Mouse (Mus musculus) testis, adult 2 months (tissue): ENCODE measurements around the gene Ubl4b.

ENCODE experiments used
- CTCF ChIP-seq: fragments of 200-500 bp; IDR thresholded peaks from 2 replicates; pipeline ENCODE4 v1.5.1; 2012; ENCODE audit warnings: low read depth, mild to moderate bottlenecking, inconsistent platforms, low read length, moderate library complexity; ENCODE audit not compliant: control insufficient read depth, insufficient read depth, insufficient replicate concordance
- POLR2A ChIP-seq: fragments of 200-500 bp; IDR thresholded peaks from 2 replicates; pipeline ENCODE4 v1.6.1; 2012; ENCODE audit warnings: low read depth, mild to moderate bottlenecking, inconsistent platforms, low read length, moderate library complexity; ENCODE audit not compliant: control insufficient read depth

DNA sequence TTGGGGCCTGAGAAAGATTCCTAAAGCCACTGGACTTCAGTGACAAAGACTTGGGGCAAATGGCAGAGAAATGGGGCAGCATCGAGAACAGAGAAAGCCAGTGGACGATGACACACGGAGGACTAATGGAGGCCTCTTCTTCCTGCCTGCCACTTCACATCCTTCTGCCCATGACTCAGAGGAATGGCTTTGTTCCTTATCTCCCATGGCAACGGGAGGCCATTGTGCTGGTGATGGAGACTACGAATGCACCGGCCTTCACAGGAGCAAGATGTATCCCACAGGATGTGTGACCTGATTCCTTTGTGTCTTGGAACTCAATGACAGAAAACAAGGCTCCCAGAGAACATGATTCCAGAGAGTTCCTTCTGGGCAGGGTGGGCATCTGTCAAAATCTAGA lies 30.3 kb downstream of the Ubl4b start:
- TF ChIP-seq POLR2A (no peak), CTCF (no peak)
